Comparison of ENCODE assay signal across 8 mouse cellular contexts in genomic region chr7:92742341-92742741, GRCm38 (mm10). TPM values are rescaled to one million over a fixed set of nuclear protein-coding genes. Genes with fewer than 3 reads are reported as not detected.
DNase-seq lines count a peak whose midpoint lies in the region; ATAC-seq and TF ChIP-seq lines count a peak whose summit lies in the region.

No protein-coding gene starts in this region.

- H3K9ac ChIP-seq in hindbrain, postnatal 0 days (replicated peaks; ENCODE audit: low read length) = peak overlapping the region; percentile 88

- DNase-seq in gastrocnemius, adult 2 months = no peak
- DNase-seq in gastrocnemius, postnatal 14 days = no peak
- DNase-seq in A20 (ENCODE audit: low read depth, low spot score) = peak; percentile 49
- peak; percentile 25 for DNase-seq in embryo, embryonic 9.5 days (ENCODE audit: extremely low spot score)
- DNase-seq in hindbrain, postnatal 0 days (ENCODE audit: low spot score) = peak; percentile 34
- DNase-seq in left cerebral cortex, adult 9 months (ENCODE audit: low spot score in 2 of 2) = no peak

- no peaks in the 10 kb centered on the region for H3K9me3 ChIP-seq in hindbrain, postnatal 0 days (ENCODE audit: low read length)

- H3K27ac ChIP-seq in gastrocnemius, adult 2 months = peak overlapping the region; percentile 98
- H3K27ac ChIP-seq in hindbrain, postnatal 0 days = peak overlapping the region; percentile 98; the same call in 1 of the 2 replicates

- WGBS in hindbrain, postnatal 0 days = 0% methylated on average over 16 of the region's 16 CpGs

- TF ChIP-seq CTCF in gastrocnemius, adult 2 months (IDR thresholded peaks at IDR 0.05) = no peak
- no peak for TF ChIP-seq CTCF in hindbrain, postnatal 0 days (IDR thresholded peaks at IDR 0.05; ENCODE audit: low read depth)

- H3K36me3 ChIP-seq in hindbrain, postnatal 0 days (ENCODE audit: insufficient read depth, low read length) = no peaks in the 10 kb centered on the region
- H3K36me3 ChIP-seq in myocyte (ENCODE audit: control insufficient read depth, insufficient read depth) = no peaks in the 10 kb centered on the region

- intact Hi-C loops in gastrocnemius, adult 2 months (cut with DNase I) = loop anchor here (5.0 kb wide), 2 partner anchors 130 to 180 kb away; partner anchors contain the start of genes Ccdc90b, Ddias and Prcp
- intact Hi-C loops in gastrocnemius, postnatal 14 days (cut with DNase I; ENCODE audit: low total_unique reads) = no loop called here

- no peak for ATAC-seq in hindbrain, postnatal 0 days
- no peak for ATAC-seq in inflammation-experienced regulatory T-cells, adult 6 months

- TF ChIP-seq POLR2A in myocyte (IDR thresholded peaks at IDR 0.05; ENCODE audit: insufficient read length, low read depth) = no peak

- H3ac ChIP-seq in myocyte (ENCODE audit: control insufficient read depth, insufficient read length) = no peak overlapping the region

- peaks cover 22% of the 10 kb centered on the region for H3K4me1 ChIP-seq in hindbrain, postnatal 0 days (ENCODE audit: insufficient read depth, low read length)

- H3K27me3 ChIP-seq in hindbrain, postnatal 0 days (ENCODE audit: insufficient read depth, low read length) = no peaks in the 10 kb centered on the region
- no peaks in the 10 kb centered on the region for H3K27me3 ChIP-seq in myocyte (ENCODE audit: control insufficient read depth, insufficient read depth, insufficient read length)

- H3K4me3 ChIP-seq in gastrocnemius, adult 2 months = peak overlapping the region; percentile 78
- H3K4me3 ChIP-seq in hindbrain, postnatal 0 days (ENCODE audit: low read length) = peak overlapping the region; percentile 81
- peak overlapping the region; percentile 92 for H3K4me3 ChIP-seq in myocyte

- peak overlapping the region; percentile 90 for H3K4me2 ChIP-seq in hindbrain, postnatal 0 days (ENCODE audit: low read depth, low read length)
- H3K4me2 ChIP-seq in myocyte (ENCODE audit: low read depth) = peak overlapping the region; percentile 98

- peaks cover 30% of the 10 kb centered on the region for H3K79me2 ChIP-seq in myocyte (ENCODE audit: control insufficient read depth, insufficient read depth)

TF ChIP-seq in myocyte, 11 proteins besides CTCF, POLR2A, EP300 and RAD21:
- TF ChIP-seq MYOG (IDR thresholded peaks at IDR 0.05; ENCODE audit: control insufficient read depth in 1 of 3, insufficient read depth in 1 of 3, insufficient read length in 2 of 3, low read depth in 2 of 3) = no peak
- TF ChIP-seq TCF3 (IDR thresholded peaks at IDR 0.05; ENCODE audit: insufficient read length, low read depth) = no peak
- TF ChIP-seq MYOD1 (IDR thresholded peaks at IDR 0.05; ENCODE audit: control insufficient read depth in 1 of 3, insufficient read length in 2 of 3, low read depth in 2 of 3) = no peak
- TF ChIP-seq CEBPB (IDR thresholded peaks at IDR 0.05; ENCODE audit: insufficient read depth, poor library complexity, severe bottlenecking) = no peak

RNA-seq across cellular contexts. Expression of gene Rab30, which starts 0.9 kb away (rescaled TPM):
- total RNA-seq in gastrocnemius, adult 2 months (2021) = 1 to 10 TPM; 6.5 to 7.7 TPM
- total RNA-seq in gastrocnemius, postnatal 14 days (2021) = 1 to 10 TPM; 5.0 to 6.3 TPM
- 33.2 and 37.0 TPM in 2 replicates for total RNA-seq in hindbrain, postnatal 0 days (2014; rRNA removed)
- polyA plus RNA-seq in hindbrain, postnatal 0 days (2015; fragmentation: Nextera tagmentation; extraction: Ambion mirVana) = 17.8 and 21.8 TPM in 2 replicates
- polyA plus RNA-seq in myocyte (2012; fragmentation: generic; extraction: Trizol) = 2.7 TPM
- polyA plus RNA-seq in inflammation-experienced regulatory T-cells, adult 6 months (2017; shearing (Covaris generic)) = under 1 TPM in 2 of 3 experiments, not detected in 1; 0.35 to 0.49 TPM

Comparison
In these comparisons a context has a peak if more than half of its experiments do, and no peak if none do; other contexts are left out.
1. DNase-seq: peak in A20 (single experiment), embryo, embryonic 9.5 days (single experiment) and hindbrain, postnatal 0 days (single experiment); none in gastrocnemius, adult 2 months (single experiment), gastrocnemius, postnatal 14 days (single experiment) and left cerebral cortex, adult 9 months (0 of 2).
2. Peak in every context shown above with its lines, with median percentiles within 50 percentile points of each other: H3K4me3 ChIP-seq.